In genomic region chr6:90725526-90725925, GRCm38 (mm10) we compare ENCODE assay signal across 14 mouse cellular contexts.
A peak's percentile ranks its signal among the peaks of the same experiment; 100 is the strongest.
DNase-seq lines count a peak whose midpoint lies in the region; ATAC-seq and TF ChIP-seq lines count a peak whose summit lies in the region.
"Had no signal": no experiment of that assay in that cellular context is flagged by ENCODE, and none has a peak within 500 bp of the region (broad histone marks: within the 10 kb centered on the region; RNA-seq: fewer than 3 reads in every experiment).

No protein-coding gene starts in this region.

- intact Hi-C loops in left cerebral cortex, postnatal 36 days (cut with DNase I) = no loop called here

- H3K9ac ChIP-seq in kidney, embryonic 15.5 days = no peak overlapping the region
- no peak overlapping the region for H3K9ac ChIP-seq in hindbrain, embryonic 11.5 days (ENCODE audit: low read depth, low read length)
- H3K9ac ChIP-seq in hindbrain, embryonic 16.5 days (ENCODE audit: low read depth, low read length) = no peak overlapping the region
- H3K9ac ChIP-seq in midbrain, postnatal 0 days (replicated peaks; ENCODE audit: low read length, poor library complexity, severe bottlenecking) = no peak overlapping the region
- H3K9ac ChIP-seq: lung, embryonic 15.5 days had no signal

- no peak for ATAC-seq in kidney, embryonic 15.5 days (replicated peaks; ENCODE audit: low FRiP score)
- ATAC-seq in hindbrain, embryonic 11.5 days (ENCODE audit: low FRiP score) = peak; percentile 32
- no peak for ATAC-seq in hindbrain, embryonic 16.5 days
- 0 out of 2 replicates have a peak, but pooled peaks have one; percentile 14 for ATAC-seq in midbrain, postnatal 0 days (ENCODE audit: low FRiP score)

- DNase-seq in kidney, postnatal 36 days = no peak
- peak; percentile 46 for DNase-seq in hindbrain, embryonic 11.5 days (ENCODE audit: low spot score)
- no peak for DNase-seq in midbrain, postnatal 0 days (ENCODE audit: low spot score)
- no peak for DNase-seq in left cerebral cortex, postnatal 36 days (ENCODE audit: low spot score in 2 of 2)
- DNase-seq in heart, adult 11 months = no peak
- DNase-seq: adrenal gland, postnatal 25 days; cerebellum, postnatal 10 days; heart, adult 18-20 months; kidney, postnatal 10 days; thymus, adult 2 months had no signal

- 59% methylated on average over 1 of the region's 1 CpGs for WGBS in kidney, embryonic 15.5 days
- 69% methylated on average over 1 of the region's 1 CpGs for whole genome bisulfite sequencing in hindbrain, embryonic 11.5 days
- WGBS in hindbrain, embryonic 16.5 days = 79% methylated on average over 1 of the region's 1 CpGs
- 53% methylated on average over 1 of the region's 1 CpGs for WGBS in midbrain, postnatal 0 days

- peak overlapping the region; percentile 33; the same call in 1 of the 2 replicates for H3K27ac ChIP-seq in kidney, embryonic 15.5 days
- H3K27ac ChIP-seq in hindbrain, embryonic 11.5 days (ENCODE audit: low read depth, low read length) = peak overlapping the region; percentile 37
- 0 out of 2 replicates have a peak overlapping the region, but pooled peaks have one; percentile 15 for H3K27ac ChIP-seq in hindbrain, embryonic 16.5 days (ENCODE audit: low read depth, low read length)
- no peak overlapping the region for H3K27ac ChIP-seq in midbrain, postnatal 0 days (ENCODE audit: low read depth, low read length)

- no peak overlapping the region for H3K4me2 ChIP-seq in kidney, embryonic 15.5 days
- H3K4me2 ChIP-seq in hindbrain, embryonic 11.5 days (replicated peaks; ENCODE audit: low read depth, low read length) = no peak overlapping the region
- no peak overlapping the region for H3K4me2 ChIP-seq in hindbrain, embryonic 16.5 days (ENCODE audit: low read length)
- no peak overlapping the region for H3K4me2 ChIP-seq in midbrain, postnatal 0 days (ENCODE audit: low read depth, low read length, poor library complexity, severe bottlenecking)
- H3K4me2 ChIP-seq: liver, embryonic 11.5 days had no signal

- no peaks in the 10 kb centered on the region for H3K27me3 ChIP-seq in kidney, embryonic 15.5 days
- no peaks in the 10 kb centered on the region for H3K27me3 ChIP-seq in hindbrain, embryonic 11.5 days (ENCODE audit: control insufficient read depth, insufficient read depth, low read length)
- no peaks in the 10 kb centered on the region for H3K27me3 ChIP-seq in hindbrain, embryonic 16.5 days (replicated peaks; ENCODE audit: control insufficient read depth, insufficient read depth, low read length)
- H3K27me3 ChIP-seq in midbrain, postnatal 0 days (ENCODE audit: insufficient read depth, low read length) = no peaks in the 10 kb centered on the region
- H3K27me3 ChIP-seq: lung, embryonic 15.5 days had no signal

- H3K4me1 ChIP-seq in kidney, embryonic 15.5 days = peaks cover 40% of the 10 kb centered on the region
- no peaks in the 10 kb centered on the region; the same call in 1 of the 2 replicates for H3K4me1 ChIP-seq in hindbrain, embryonic 11.5 days (replicated peaks; ENCODE audit: control insufficient read depth, insufficient read depth, low read length)
- H3K4me1 ChIP-seq in hindbrain, embryonic 16.5 days (ENCODE audit: control insufficient read depth, insufficient read depth, low read depth, low read length) = peaks cover 38% of the 10 kb centered on the region
- peaks cover 3% of the 10 kb centered on the region; the same call in 1 of the 2 replicates for H3K4me1 ChIP-seq in midbrain, postnatal 0 days (ENCODE audit: insufficient read depth, low read length)

- no peak overlapping the region for H3K4me3 ChIP-seq in kidney, embryonic 15.5 days (replicated peaks)
- no peak overlapping the region for H3K4me3 ChIP-seq in hindbrain, embryonic 11.5 days (ENCODE audit: low read depth, low read length)
- H3K4me3 ChIP-seq in hindbrain, embryonic 16.5 days (ENCODE audit: low read length) = no peak overlapping the region
- H3K4me3 ChIP-seq in midbrain, postnatal 0 days (ENCODE audit: low read depth, low read length) = no peak overlapping the region
- H3K4me3 ChIP-seq: lung, embryonic 15.5 days had no signal

- no peaks in the 10 kb centered on the region for H3K36me3 ChIP-seq in kidney, embryonic 15.5 days
- no peaks in the 10 kb centered on the region for H3K36me3 ChIP-seq in hindbrain, embryonic 11.5 days (ENCODE audit: control insufficient read depth, insufficient read depth, low read length)
- no peaks in the 10 kb centered on the region for H3K36me3 ChIP-seq in hindbrain, embryonic 16.5 days (ENCODE audit: control insufficient read depth, insufficient read depth, low read length)
- H3K36me3 ChIP-seq in midbrain, postnatal 0 days (ENCODE audit: insufficient read depth, low read length) = no peaks in the 10 kb centered on the region
- H3K36me3 ChIP-seq: lung, embryonic 15.5 days had no signal

- TF ChIP-seq CTCF in midbrain, postnatal 0 days (IDR thresholded peaks at IDR 0.05) = no peak

- H3K9me3 ChIP-seq in kidney, embryonic 15.5 days (replicated peaks) = no peaks in the 10 kb centered on the region
- no peaks in the 10 kb centered on the region for H3K9me3 ChIP-seq in hindbrain, embryonic 11.5 days (ENCODE audit: control insufficient read depth, low read length)
- H3K9me3 ChIP-seq in hindbrain, embryonic 16.5 days (ENCODE audit: control insufficient read depth, low read length) = no peaks in the 10 kb centered on the region
- H3K9me3 ChIP-seq in midbrain, postnatal 0 days (ENCODE audit: low read length) = no peaks in the 10 kb centered on the region
- H3K9me3 ChIP-seq: lung, embryonic 15.5 days had no signal

Comparison
In these comparisons a context has a peak if more than half of its experiments do, and no peak if none do; other contexts are left out.
1. ATAC-seq: peak in hindbrain, embryonic 11.5 days (single experiment) and midbrain, postnatal 0 days (single experiment); none in kidney, embryonic 15.5 days (single experiment) and hindbrain, embryonic 16.5 days (single experiment).